Comparison of ENCODE assay signal across 14 mouse cellular contexts in genomic region chr6:146697767-146698166, GRCm38 (mm10).
"Had no signal": no experiment of that assay in that cellular context is flagged by ENCODE, and none has a peak within 500 bp of the region (broad histone marks: within the 10 kb centered on the region; RNA-seq: fewer than 3 reads in every experiment).

No protein-coding gene starts in this region.

- H3K9me3 ChIP-seq: limb, embryonic 10.5 days; liver, embryonic 15.5 days; midbrain, embryonic 12.5 days; neural tube, embryonic 13.5 days; stomach, embryonic 15.5 days had no signal

- H3K27ac ChIP-seq: left cerebral cortex, adult 2 months; limb, embryonic 10.5 days; liver, embryonic 15.5 days; midbrain, embryonic 12.5 days; neural tube, embryonic 13.5 days; stomach, embryonic 15.5 days had no signal

- H3K36me3 ChIP-seq: limb, embryonic 10.5 days; liver, embryonic 15.5 days; midbrain, embryonic 12.5 days; neural tube, embryonic 13.5 days; stomach, embryonic 15.5 days had no signal

- H3K4me3 ChIP-seq: left cerebral cortex, adult 2 months; limb, embryonic 10.5 days; liver, embryonic 15.5 days; midbrain, embryonic 12.5 days; neural tube, embryonic 13.5 days; stomach, embryonic 15.5 days had no signal

- H3K4me2 ChIP-seq: liver, embryonic 11.5 days; liver, embryonic 15.5 days; midbrain, embryonic 12.5 days; neural tube, embryonic 13.5 days; stomach, embryonic 15.5 days had no signal

- DNase-seq: kidney, postnatal 10 days; lung, adult 2 months; lung, postnatal 36 days; right cerebral cortex, postnatal 14 days; thymus, postnatal 36 days had no signal

- H3K27me3 ChIP-seq: liver, embryonic 15.5 days; midbrain, embryonic 12.5 days; neural tube, embryonic 13.5 days; stomach, embryonic 15.5 days had no signal

- H3K4me1 ChIP-seq: liver, embryonic 15.5 days; midbrain, embryonic 12.5 days; neural tube, embryonic 13.5 days had no signal

- H3K9ac ChIP-seq: liver, embryonic 15.5 days; midbrain, embryonic 12.5 days; neural tube, embryonic 13.5 days; stomach, embryonic 15.5 days had no signal

- ATAC-seq: lung, postnatal 0 days; midbrain, embryonic 16.5 days had no signal
